Mouse (Mus musculus): ENCODE measurements around the gene Arvcf. TPM values are rescaled to one million over a fixed set of nuclear protein-coding genes. Genes with fewer than 3 reads are reported as not detected.
A peak's percentile ranks its signal among the peaks of the same experiment; 100 is the strongest.

Gene Arvcf
- polyA plus RNA-seq, 1 experiment from 2014 or later = 71.0 TPM

DNA sequence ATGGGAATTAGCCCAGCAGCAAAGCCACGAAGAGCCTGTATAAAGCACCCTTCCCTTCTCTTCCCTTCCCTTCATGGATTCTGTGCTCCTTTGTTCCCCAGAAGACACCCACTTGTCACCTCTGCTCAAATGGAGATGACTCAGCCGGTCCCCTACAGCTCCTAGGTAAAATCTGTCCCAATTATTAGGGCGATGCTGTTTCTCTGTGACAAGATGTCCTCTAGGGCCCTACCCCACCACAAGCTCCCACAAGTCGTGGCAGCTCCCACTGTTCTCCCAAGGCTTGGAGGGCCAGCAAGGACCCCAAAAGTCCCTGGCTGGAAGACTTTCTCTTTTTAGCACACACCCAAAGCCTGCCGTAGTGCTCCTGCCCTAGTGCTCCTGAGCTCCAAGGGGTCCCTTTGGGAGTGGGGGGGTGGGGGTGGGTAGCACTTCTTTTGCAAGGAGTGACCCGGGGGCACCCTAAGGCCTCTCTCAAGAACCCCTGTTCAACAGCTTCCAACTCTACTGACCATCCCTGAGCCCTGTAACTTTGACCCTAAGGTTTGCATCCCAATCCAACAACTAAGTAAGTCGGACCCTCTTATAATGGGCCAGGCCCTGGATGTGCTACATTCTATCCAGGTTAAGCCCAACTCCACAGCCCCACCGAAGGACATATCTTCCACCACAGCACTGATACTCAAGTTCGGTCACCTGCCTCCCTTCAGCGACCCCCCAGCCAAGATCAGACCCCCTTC, 77.7 kb downstream of the Arvcf start:
- ATAC-seq (ENCODE audit: low FRiP score) (peak; percentile 59), DNase-seq (ENCODE audit: low spot score, missing footprints) (no peak)
- peaks cover 7% of the 10 kb centered on the region for H3K4me1 ChIP-seq (ENCODE audit: control insufficient read depth, insufficient read depth, low read length)
- peak overlapping the region; percentile 81 for H3K4me2 ChIP-seq
- peak overlapping the region; percentile 67 for H3K4me3 ChIP-seq (ENCODE audit: low read depth, low read length)
- H3K27me3 ChIP-seq (ENCODE audit: control insufficient read depth, insufficient read depth, low read length) = no peaks in the 10 kb centered on the region
- H3K27ac ChIP-seq (ENCODE audit: low read depth, low read length) = no peak overlapping the region
- H3K36me3 ChIP-seq (ENCODE audit: control insufficient read depth, insufficient read depth, low read length) = no peaks in the 10 kb centered on the region
- peak overlapping the region; percentile 83 for H3K9ac ChIP-seq (ENCODE audit: low read length)
- WGBS = 40% methylated on average over 10 of the region's 10 CpGs
- no peaks in the 10 kb centered on the region for H3K9me3 ChIP-seq (ENCODE audit: control insufficient read depth, low read length)

DNA sequence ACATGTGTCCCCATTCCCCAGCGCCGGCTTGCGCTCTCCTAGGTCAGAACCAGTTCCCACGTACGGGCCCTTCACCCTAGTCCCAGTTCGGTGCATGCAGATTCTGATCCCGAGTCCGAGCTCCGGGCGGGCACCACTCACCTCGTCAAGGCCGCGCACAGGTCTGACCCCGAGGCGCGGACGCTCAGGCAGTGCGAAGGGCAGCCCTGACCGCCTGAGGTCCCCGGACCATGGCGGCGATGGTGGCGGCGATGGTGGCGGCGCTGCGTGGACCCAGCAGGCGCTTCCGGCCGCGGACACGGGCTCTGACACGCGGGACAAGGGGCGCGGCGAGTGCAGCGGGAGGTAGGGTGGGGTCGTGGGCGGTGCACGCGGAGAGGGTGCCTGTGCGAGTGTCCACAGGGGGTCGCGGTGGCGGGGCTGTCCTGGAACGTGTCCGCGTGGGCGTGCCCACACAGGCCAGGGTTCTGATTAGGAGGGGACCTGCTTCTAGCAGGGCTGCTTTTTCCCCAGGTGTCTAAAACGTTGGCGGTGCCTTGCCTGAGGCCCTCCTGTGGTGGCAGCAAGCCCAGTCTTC, 78.3 kb downstream of the Arvcf start, which contains the start of gene Txnrd2:
Gene Txnrd2 (plus strand): TSS at position 170 of the 577 bp plus-strand sequence.
- Histone ChIP-seq H3K4me1 (ENCODE audit: control insufficient read depth, insufficient read depth, low read length) (peaks cover 7% of the 10 kb centered on the region), H3K4me3 (ENCODE audit: low read depth, low read length) (peak within 1 kb of the TSS; percentile 67), H3K27ac (ENCODE audit: low read depth, low read length) (no peak within 1 kb of the TSS), H3K9ac (ENCODE audit: low read length) (peak within 1 kb of the TSS; percentile 83), H3K27me3 (ENCODE audit: control insufficient read depth, insufficient read depth, low read length) (no peaks in the 10 kb centered on the region), H3K9me3 (ENCODE audit: control insufficient read depth, low read length) (no peaks in the 10 kb centered on the region), H3K36me3 (ENCODE audit: control insufficient read depth, insufficient read depth, low read length) (no peaks in the 10 kb centered on the region), H3K4me2 (peak within 1 kb of the TSS; percentile 81)
- DNase-seq (ENCODE audit: low spot score, missing footprints) (peak; percentile 98), ATAC-seq (ENCODE audit: low FRiP score) (peak; percentile 92)
- WGBS = under 1% methylated on average over 51 of the region's 52 CpGs

DNA sequence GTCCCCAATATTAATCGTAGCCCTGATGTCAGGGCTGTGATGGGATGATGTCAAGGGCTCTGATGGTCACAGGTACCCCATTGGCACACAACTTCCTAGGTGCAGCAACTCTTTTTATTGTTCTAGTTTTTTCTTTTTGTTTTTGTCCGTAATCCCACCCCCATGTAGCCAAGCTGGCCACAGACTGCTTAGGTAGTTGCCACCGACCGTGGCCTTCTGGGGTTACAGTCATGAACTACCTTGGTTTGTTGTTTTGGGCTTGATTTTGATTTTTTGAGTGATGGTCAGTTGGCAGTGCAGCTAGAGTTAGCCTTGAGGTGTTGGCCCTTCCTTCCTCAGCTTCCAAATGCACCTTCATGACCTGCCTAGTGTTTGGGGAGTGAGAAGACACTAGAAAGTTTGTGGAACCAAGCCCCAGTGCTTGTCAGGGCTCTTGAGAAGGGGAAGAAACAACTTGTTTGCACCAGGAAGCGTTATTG, 78.9 kb downstream of the Arvcf start, which contains the start of gene Comt:
Gene Comt (minus strand): TSS at position 51 of the 479 bp plus-strand sequence.
- H3K9me3 ChIP-seq (ENCODE audit: control insufficient read depth, low read length) = no peaks in the 10 kb centered on the region
- peak within 1 kb of the TSS; percentile 81 for H3K4me2 ChIP-seq
- no peak for ATAC-seq (ENCODE audit: low FRiP score)
- H3K4me1 ChIP-seq (ENCODE audit: control insufficient read depth, insufficient read depth, low read length) = peaks cover 7% of the 10 kb centered on the region
- 60% methylated on average over 5 of the region's 5 CpGs for WGBS
- H3K4me3 ChIP-seq (ENCODE audit: low read depth, low read length) = peak within 1 kb of the TSS; percentile 67
- H3K27ac ChIP-seq (ENCODE audit: low read depth, low read length) = no peak within 1 kb of the TSS
- DNase-seq (ENCODE audit: low spot score, missing footprints) = peak; percentile 88
- no peaks in the 10 kb centered on the region for H3K36me3 ChIP-seq (ENCODE audit: control insufficient read depth, insufficient read depth, low read length)
- no peaks in the 10 kb centered on the region for H3K27me3 ChIP-seq (ENCODE audit: control insufficient read depth, insufficient read depth, low read length)
- peak within 1 kb of the TSS; percentile 83 for H3K9ac ChIP-seq (ENCODE audit: low read length)

DNA sequence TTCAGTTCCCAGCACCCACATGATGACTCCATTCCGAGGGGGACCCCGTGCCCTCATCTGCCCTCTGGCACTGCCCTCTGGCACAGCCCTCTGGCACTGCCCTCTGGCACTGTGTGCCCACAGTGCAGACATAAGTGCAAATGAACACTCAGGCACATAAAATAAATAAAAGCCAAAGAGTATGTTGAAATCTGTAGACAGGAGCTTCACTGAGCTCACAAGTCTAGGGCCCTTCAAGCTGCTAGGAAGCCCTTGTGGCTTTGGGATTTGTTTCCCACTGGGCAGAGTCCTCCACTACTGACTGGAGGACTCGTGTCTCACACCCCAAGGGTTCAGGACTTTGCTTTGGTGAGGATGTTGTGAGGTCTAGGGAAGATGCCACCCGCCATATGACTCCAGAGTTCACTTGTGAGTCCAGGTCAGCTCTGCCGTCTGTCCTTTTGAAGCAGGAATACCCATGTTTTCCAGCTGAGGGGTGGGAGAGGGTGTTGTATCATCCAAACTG, 80.1 kb downstream of the Arvcf start:
- WGBS = 88% methylated on average over 5 of the region's 5 CpGs
- Histone ChIP-seq H3K27ac (ENCODE audit: low read depth, low read length) (no peak overlapping the region), H3K27me3 (ENCODE audit: control insufficient read depth, insufficient read depth, low read length) (no peaks in the 10 kb centered on the region), H3K4me2 (no peak overlapping the region), H3K9ac (ENCODE audit: low read length) (0 out of 2 replicates have a peak overlapping the region, but pooled peaks have one; percentile 33), H3K36me3 (ENCODE audit: control insufficient read depth, insufficient read depth, low read length) (no peaks in the 10 kb centered on the region), H3K4me1 (ENCODE audit: control insufficient read depth, insufficient read depth, low read length) (peaks cover 7% of the 10 kb centered on the region), H3K4me3 (ENCODE audit: low read depth, low read length) (no peak overlapping the region), H3K9me3 (ENCODE audit: control insufficient read depth, low read length) (no peaks in the 10 kb centered on the region)
- DNase-seq (ENCODE audit: low spot score, missing footprints) (no peak), ATAC-seq (ENCODE audit: low FRiP score) (no peak)

DNA sequence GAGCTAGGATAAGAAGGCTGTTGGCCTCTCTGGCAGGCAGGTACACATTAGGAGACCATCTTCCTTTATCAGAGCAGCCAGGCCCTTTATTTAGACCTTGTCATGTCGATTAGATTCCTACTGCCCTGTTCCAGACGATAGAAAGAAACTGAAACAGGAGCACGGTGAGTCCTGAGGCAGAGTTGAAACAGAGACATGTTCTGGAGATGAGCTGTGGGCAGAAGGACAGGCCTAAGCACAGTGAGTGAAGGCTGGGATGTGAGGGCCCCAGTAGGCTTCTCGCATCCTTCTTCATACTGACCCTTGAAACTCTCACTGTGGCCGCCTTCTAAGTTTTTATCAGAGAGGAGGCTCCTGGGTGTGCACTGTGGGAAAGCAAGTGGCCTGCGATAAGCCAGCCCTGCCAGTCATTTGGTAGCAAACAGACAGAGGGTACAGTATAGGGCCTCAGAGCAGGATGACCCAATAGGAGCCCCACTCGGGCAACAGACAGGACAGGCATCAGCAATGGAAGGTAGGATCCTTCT, 80.6 kb downstream of the Arvcf start:
- H3K36me3 ChIP-seq (ENCODE audit: control insufficient read depth, insufficient read depth, low read length) = no peaks in the 10 kb centered on the region
- no peaks in the 10 kb centered on the region for H3K9me3 ChIP-seq (ENCODE audit: control insufficient read depth, low read length)
- H3K4me3 ChIP-seq (ENCODE audit: low read depth, low read length) = no peak overlapping the region
- WGBS = 88% methylated on average over 7 of the region's 7 CpGs
- peaks cover 7% of the 10 kb centered on the region for H3K4me1 ChIP-seq (ENCODE audit: control insufficient read depth, insufficient read depth, low read length)
- ATAC-seq (ENCODE audit: low FRiP score) = no peak
- 0 out of 2 replicates have a peak overlapping the region, but pooled peaks have one; percentile 33 for H3K9ac ChIP-seq (ENCODE audit: low read length)
- no peak overlapping the region for H3K4me2 ChIP-seq
- no peak for DNase-seq (ENCODE audit: low spot score, missing footprints)
- no peaks in the 10 kb centered on the region for H3K27me3 ChIP-seq (ENCODE audit: control insufficient read depth, insufficient read depth, low read length)
- H3K27ac ChIP-seq (ENCODE audit: low read depth, low read length) = no peak overlapping the region

DNA sequence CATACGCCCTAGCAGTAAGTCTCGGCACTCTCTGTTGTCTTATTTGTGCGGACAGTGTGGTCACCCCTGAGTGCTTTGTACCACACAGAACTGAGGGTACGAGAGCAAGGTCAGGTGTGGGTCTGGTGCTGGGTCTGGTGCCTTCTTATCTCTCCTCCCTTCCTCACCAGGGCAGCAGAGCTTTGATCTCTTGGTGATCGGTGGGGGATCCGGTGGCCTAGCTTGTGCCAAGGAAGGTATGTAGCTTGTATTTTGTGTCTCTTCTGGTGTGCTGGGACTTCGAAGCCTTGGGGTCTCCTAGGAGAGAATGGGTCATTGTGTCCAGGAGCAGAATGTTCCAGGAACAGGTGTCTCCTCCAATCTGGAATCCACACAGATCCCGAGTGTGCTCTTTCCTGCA, 81.7 kb downstream of the Arvcf start:
- no peak overlapping the region for H3K4me3 ChIP-seq (ENCODE audit: low read depth, low read length)
- H3K36me3 ChIP-seq (ENCODE audit: control insufficient read depth, insufficient read depth, low read length) = no peaks in the 10 kb centered on the region
- H3K27ac ChIP-seq (ENCODE audit: low read depth, low read length) = no peak overlapping the region
- H3K9me3 ChIP-seq (ENCODE audit: control insufficient read depth, low read length) = no peaks in the 10 kb centered on the region
- ATAC-seq (ENCODE audit: low FRiP score) = no peak
- no peak overlapping the region for H3K9ac ChIP-seq (ENCODE audit: low read length)
- no peak for DNase-seq (ENCODE audit: low spot score, missing footprints)
- no peaks in the 10 kb centered on the region for H3K27me3 ChIP-seq (ENCODE audit: control insufficient read depth, insufficient read depth, low read length)
- peaks cover 7% of the 10 kb centered on the region for H3K4me1 ChIP-seq (ENCODE audit: control insufficient read depth, insufficient read depth, low read length)
- 87% methylated on average over 8 of the region's 8 CpGs for WGBS
- no peak overlapping the region for H3K4me2 ChIP-seq

DNA sequence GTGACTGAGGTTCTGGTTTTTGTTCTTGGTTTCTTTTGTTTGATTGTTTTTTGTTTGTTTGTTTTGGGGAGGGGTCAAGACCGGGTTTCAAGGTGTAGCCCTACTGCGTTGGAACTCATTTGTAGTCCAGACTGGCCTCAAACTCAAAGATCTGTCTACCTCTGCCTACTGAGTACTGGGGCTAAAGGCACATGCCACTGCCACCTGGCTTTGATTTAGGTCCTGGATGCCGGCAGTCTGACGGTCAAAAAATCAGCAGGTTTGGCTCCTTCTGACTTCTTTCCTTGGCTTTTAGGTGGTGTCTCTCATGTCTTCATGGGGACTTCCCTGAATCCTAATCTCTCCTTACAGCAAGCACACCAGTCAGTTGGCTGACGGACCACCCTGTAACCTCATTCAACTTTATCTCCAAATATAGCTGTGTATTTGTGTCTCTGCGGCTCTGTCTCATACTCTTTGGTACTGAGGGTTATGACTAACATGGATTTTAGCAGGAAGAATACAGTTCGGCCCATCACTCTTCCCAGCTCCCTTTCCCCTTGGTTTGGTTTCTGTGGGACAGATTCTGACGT, 82.7 kb downstream of the Arvcf start:
- no peak overlapping the region for H3K4me3 ChIP-seq (ENCODE audit: low read depth, low read length)
- no peak for DNase-seq (ENCODE audit: low spot score, missing footprints)

DNA sequence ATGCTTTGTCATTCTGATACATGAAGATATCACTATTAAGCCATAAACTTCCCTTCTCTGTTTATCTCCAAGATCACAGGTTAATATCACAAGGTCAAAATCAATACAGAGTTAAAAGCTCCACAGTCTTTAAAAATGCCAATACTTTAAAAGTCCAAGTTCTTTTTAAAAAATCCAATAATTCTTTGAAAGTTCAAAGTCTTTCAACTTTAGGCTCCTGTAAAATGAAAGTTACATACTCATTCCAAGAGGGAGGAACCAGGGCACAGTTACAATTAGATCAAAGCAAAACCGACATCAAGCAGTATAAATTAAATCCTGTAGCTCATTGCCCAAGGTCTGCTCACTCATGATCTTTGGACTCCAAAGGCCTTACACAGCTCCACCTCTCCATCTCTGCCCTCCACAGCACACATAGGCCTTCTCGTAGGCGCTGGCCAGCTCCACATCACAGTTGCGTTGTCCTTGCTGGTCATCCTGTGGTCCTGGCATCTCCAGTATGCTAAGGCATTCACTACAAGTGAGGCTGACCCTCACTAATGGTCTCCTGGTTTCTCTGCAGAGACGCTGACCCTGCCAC, 85.4 kb downstream of the Arvcf start:
- Histone ChIP-seq H3K27me3 (ENCODE audit: control insufficient read depth, insufficient read depth, low read length) (no peaks in the 10 kb centered on the region), H3K4me3 (ENCODE audit: low read depth, low read length) (no peak overlapping the region), H3K36me3 (ENCODE audit: control insufficient read depth, insufficient read depth, low read length) (no peaks in the 10 kb centered on the region), H3K9ac (ENCODE audit: low read length) (no peak overlapping the region), H3K4me2 (no peak overlapping the region), H3K9me3 (ENCODE audit: control insufficient read depth, low read length) (no peaks in the 10 kb centered on the region), H3K4me1 (ENCODE audit: control insufficient read depth, insufficient read depth, low read length) (no peaks in the 10 kb centered on the region), H3K27ac (ENCODE audit: low read depth, low read length) (no peak overlapping the region)
- DNase-seq (ENCODE audit: low spot score, missing footprints) (no peak), ATAC-seq (ENCODE audit: low FRiP score) (no peak)
- WGBS = 96% methylated on average over 5 of the region's 5 CpGs

More for the DNA sequence above, 82.7 kb downstream of the Arvcf start:
- Histone ChIP-seq H3K9ac (ENCODE audit: low read length) (no peak overlapping the region), H3K27ac (ENCODE audit: low read depth, low read length) (no peak overlapping the region), H3K4me2 (no peak overlapping the region), H3K9me3 (ENCODE audit: control insufficient read depth, low read length) (no peaks in the 10 kb centered on the region), H3K4me1 (ENCODE audit: control insufficient read depth, insufficient read depth, low read length) (peaks cover under 1% of the 10 kb centered on the region; the same call in 1 of the 2 replicates), H3K36me3 (ENCODE audit: control insufficient read depth, insufficient read depth, low read length) (no peaks in the 10 kb centered on the region), H3K27me3 (ENCODE audit: control insufficient read depth, insufficient read depth, low read length) (no peaks in the 10 kb centered on the region)
- 83% methylated on average over 8 of the region's 8 CpGs for WGBS
- ATAC-seq (ENCODE audit: low FRiP score) = no peak
